Mouse (Mus musculus): ENCODE results near the gene Hlf. TPM values are rescaled to one million over a fixed set of nuclear protein-coding genes. Genes with fewer than 3 reads are reported as not detected.

Gene Hlf
- polyA plus RNA-seq, 1 experiment = 0.02 TPM

DNA sequence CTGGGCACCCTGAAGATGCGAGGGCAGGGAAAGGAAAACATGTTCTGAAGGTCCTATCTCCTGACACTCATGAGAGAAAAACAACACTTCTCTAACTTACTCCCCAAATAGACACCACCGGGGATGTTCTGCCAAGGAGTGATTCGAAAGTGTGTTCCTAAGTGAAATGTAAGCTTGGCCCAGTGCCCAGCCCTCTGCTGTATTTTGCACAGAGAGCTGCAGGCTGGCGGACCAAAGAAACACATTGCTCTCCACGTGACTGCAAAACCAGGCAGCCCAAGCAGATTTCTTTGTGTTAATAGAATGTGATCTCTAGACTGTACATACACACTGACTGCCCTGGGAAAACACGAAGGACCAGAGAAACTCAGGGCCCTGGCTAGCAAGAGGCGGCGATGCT is 21.1 kb downstream of the Hlf start:
- Histone ChIP-seq H3K79me2 (ENCODE audit: control insufficient read depth, insufficient read depth) (no peaks in the 10 kb centered on the region), H3K4me2 (ENCODE audit: low read depth) (no peak overlapping the region)
- TF ChIP-seq REST (IDR thresholded peaks at IDR 0.05; ENCODE audit: insufficient read depth, insufficient read length) (no peak), USF1 (IDR thresholded peaks at IDR 0.05; ENCODE audit: low read depth) (peak; percentile 25)

DNA sequence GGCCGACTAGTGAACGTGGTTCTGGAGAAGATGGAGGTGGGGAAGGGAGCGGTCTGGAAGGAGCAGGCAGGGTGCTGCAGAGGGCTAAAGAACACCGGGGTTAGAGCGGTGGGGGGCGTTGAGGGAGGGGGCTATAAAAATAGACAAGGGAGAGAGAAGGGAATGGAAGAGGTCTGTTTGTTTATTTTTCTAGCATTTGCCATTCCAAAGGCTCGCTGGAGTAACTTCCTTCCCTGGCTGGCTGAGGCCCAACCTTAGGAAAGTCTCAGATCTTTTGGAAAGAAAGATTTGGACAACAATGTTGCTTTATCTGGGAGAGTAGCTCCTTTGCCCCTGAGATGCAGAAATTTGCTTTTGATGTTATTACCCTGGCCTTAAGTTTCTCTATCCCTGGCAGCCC is 21.6 kb downstream of the Hlf start:
- no peak overlapping the region for H3ac ChIP-seq (ENCODE audit: control insufficient read depth, insufficient read length)

More for the DNA sequence above, 21.1 kb downstream of the Hlf start:
- Histone ChIP-seq H3K27me3 (ENCODE audit: control insufficient read depth, insufficient read depth, insufficient read length) (peaks cover 57% of the 10 kb centered on the region), H3K4me3 (no peak overlapping the region), H3ac (ENCODE audit: control insufficient read depth, insufficient read length) (no peak overlapping the region), H3K36me3 (ENCODE audit: control insufficient read depth, insufficient read depth) (no peaks in the 10 kb centered on the region)

DNA sequence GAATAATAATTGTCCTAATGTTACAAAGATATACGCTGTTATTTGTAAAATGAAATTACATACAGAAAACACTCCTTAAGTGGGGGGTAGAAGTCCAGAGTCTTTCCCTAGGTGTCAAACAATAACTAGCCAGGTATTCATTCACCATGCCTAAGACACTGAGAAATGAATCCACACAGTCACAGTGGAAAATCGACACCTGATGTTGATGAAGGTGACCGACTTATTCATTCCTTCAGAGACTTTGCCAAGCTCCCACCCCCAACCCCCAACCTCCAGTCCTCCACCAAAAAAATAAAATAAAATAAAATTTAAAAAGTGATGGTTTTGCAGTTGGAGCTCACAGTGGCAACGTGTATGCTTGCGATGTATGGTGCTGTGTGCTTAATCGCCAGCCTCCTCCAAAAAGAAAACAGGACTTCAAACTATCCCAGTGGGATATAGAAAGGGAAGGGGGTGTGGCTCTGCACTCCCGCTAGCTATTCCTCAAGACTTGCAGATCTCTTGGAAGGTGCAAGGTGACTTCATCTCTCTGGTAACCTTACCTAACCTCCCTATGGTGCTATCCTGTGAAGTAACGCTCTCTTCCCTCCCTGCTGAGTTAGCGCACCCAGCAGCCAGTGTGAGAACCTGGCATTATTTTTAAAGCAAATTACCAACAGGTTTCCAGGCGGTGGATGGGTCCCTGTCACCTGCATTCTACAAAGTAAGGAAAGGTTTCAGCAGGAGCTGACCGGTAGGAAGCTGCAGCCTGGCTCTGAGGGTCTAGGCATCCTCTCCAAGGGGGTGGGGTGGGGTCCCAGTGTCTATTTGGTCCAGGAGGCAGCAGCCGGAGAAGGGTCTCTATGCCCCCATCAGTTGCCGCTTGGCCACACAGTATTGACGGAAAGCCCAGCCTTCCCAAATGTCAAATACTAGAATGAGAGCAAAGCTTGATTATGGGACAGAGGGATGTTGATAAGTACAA is 22.5 kb downstream of the Hlf start:
- no peaks in the 10 kb centered on the region for H3K36me3 ChIP-seq (ENCODE audit: control insufficient read depth, insufficient read depth)
- H3K4me2 ChIP-seq (ENCODE audit: low read depth) = no peak overlapping the region
- no peaks in the 10 kb centered on the region for H3K79me2 ChIP-seq (ENCODE audit: control insufficient read depth, insufficient read depth)
- H3K27me3 ChIP-seq (ENCODE audit: control insufficient read depth, insufficient read depth, insufficient read length) = peaks cover 56% of the 10 kb centered on the region
- H3ac ChIP-seq (ENCODE audit: control insufficient read depth, insufficient read length) = no peak overlapping the region
- TF ChIP-seq MYOG (IDR thresholded peaks at IDR 0.05; ENCODE audit: control insufficient read depth in 1 of 3, insufficient read depth in 1 of 3, insufficient read length in 2 of 3, low read depth in 2 of 3) = no peak
- TF ChIP-seq POLR2AphosphoS2 (IDR thresholded peaks at IDR 0.05; ENCODE audit: insufficient read length, low read depth) = no peak
- TF ChIP-seq USF1 (IDR thresholded peaks at IDR 0.05; ENCODE audit: low read depth) = no peak
- no peak for TF ChIP-seq MYOD1 (IDR thresholded peaks at IDR 0.05; ENCODE audit: control insufficient read depth in 1 of 3, insufficient read length in 2 of 3, low read depth in 2 of 3)
- TF ChIP-seq E2F4 (IDR thresholded peaks at IDR 0.05; ENCODE audit: insufficient read depth) = no peak
- no peak for TF ChIP-seq SRF (IDR thresholded peaks at IDR 0.05; ENCODE audit: control insufficient read depth, insufficient read length, low read depth)
- TF ChIP-seq MAX (IDR thresholded peaks at IDR 0.05; ENCODE audit: low read depth) = no peak
- no peak for TF ChIP-seq CEBPB (IDR thresholded peaks at IDR 0.05; ENCODE audit: insufficient read depth, poor library complexity, severe bottlenecking)
- TF ChIP-seq TCF12 (IDR thresholded peaks at IDR 0.05; ENCODE audit: insufficient read depth, poor library complexity, severe bottlenecking) = no peak
- no peak for TF ChIP-seq TCF3 (IDR thresholded peaks at IDR 0.05; ENCODE audit: insufficient read length, low read depth)
- TF ChIP-seq REST (IDR thresholded peaks at IDR 0.05; ENCODE audit: insufficient read depth, insufficient read length) = no peak
- no peak for TF ChIP-seq POLR2A (IDR thresholded peaks at IDR 0.05; ENCODE audit: insufficient read length, low read depth)
- no peak overlapping the region for H3K4me3 ChIP-seq

More for the DNA sequence above, 21.6 kb downstream of the Hlf start:
- TF ChIP-seq MAX (IDR thresholded peaks at IDR 0.05; ENCODE audit: low read depth) (no peak), CEBPB (IDR thresholded peaks at IDR 0.05; ENCODE audit: insufficient read depth, poor library complexity, severe bottlenecking) (no peak), POLR2AphosphoS2 (IDR thresholded peaks at IDR 0.05; ENCODE audit: insufficient read length, low read depth) (no peak), USF1 (IDR thresholded peaks at IDR 0.05; ENCODE audit: low read depth) (no peak)
- peaks cover 56% of the 10 kb centered on the region for H3K27me3 ChIP-seq (ENCODE audit: control insufficient read depth, insufficient read depth, insufficient read length)
- no peak overlapping the region for H3K4me2 ChIP-seq (ENCODE audit: low read depth)
- H3K36me3 ChIP-seq (ENCODE audit: control insufficient read depth, insufficient read depth) = no peaks in the 10 kb centered on the region
- no peaks in the 10 kb centered on the region for H3K79me2 ChIP-seq (ENCODE audit: control insufficient read depth, insufficient read depth)
- H3K4me3 ChIP-seq = no peak overlapping the region

DNA sequence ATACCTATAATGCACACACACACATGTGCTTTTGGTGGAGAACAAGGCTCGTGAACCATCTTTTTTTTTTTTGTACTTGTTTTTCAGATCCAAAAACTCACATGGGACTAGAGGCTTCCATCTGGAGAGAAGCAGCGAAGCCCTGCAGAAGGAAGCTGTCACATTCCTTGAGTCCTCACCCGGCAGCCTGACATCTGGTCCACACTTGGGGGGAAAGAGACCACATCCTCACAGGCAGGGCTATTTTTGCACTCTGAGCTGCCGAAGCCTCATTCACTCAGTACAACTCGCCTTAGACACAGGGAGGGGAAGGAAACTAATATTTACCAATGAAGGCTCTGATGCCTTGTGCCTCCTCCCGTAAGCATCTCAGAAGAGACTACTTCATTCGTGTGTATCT is 25.8 kb downstream of the Hlf start:
- H3K4me3 ChIP-seq = no peak overlapping the region
- no peak overlapping the region for H3K4me2 ChIP-seq (ENCODE audit: low read depth)
- no peak overlapping the region for H3ac ChIP-seq (ENCODE audit: control insufficient read depth, insufficient read length)
- H3K36me3 ChIP-seq (ENCODE audit: control insufficient read depth, insufficient read depth) = no peaks in the 10 kb centered on the region
- TF ChIP-seq MYOG (IDR thresholded peaks at IDR 0.05; ENCODE audit: control insufficient read depth in 1 of 3, insufficient read depth in 1 of 3, insufficient read length in 2 of 3, low read depth in 2 of 3) = no peak
- TF ChIP-seq MYOD1 (IDR thresholded peaks at IDR 0.05; ENCODE audit: control insufficient read depth in 1 of 3, insufficient read length in 2 of 3, low read depth in 2 of 3) = no peak
- TF ChIP-seq CEBPB (IDR thresholded peaks at IDR 0.05; ENCODE audit: insufficient read depth, poor library complexity, severe bottlenecking) = no peak
- no peak for TF ChIP-seq TCF3 (IDR thresholded peaks at IDR 0.05; ENCODE audit: insufficient read length, low read depth)
- TF ChIP-seq POLR2A (IDR thresholded peaks at IDR 0.05; ENCODE audit: insufficient read length, low read depth) = no peak
- no peak for TF ChIP-seq E2F4 (IDR thresholded peaks at IDR 0.05; ENCODE audit: insufficient read depth)
- TF ChIP-seq POLR2AphosphoS2 (IDR thresholded peaks at IDR 0.05; ENCODE audit: insufficient read length, low read depth) = no peak
- TF ChIP-seq SRF (IDR thresholded peaks at IDR 0.05; ENCODE audit: control insufficient read depth, insufficient read length, low read depth) = no peak
- TF ChIP-seq REST (IDR thresholded peaks at IDR 0.05; ENCODE audit: insufficient read depth, insufficient read length) = no peak
- no peaks in the 10 kb centered on the region for H3K79me2 ChIP-seq (ENCODE audit: control insufficient read depth, insufficient read depth)
- H3K27me3 ChIP-seq (ENCODE audit: control insufficient read depth, insufficient read depth, insufficient read length) = peaks cover 64% of the 10 kb centered on the region

DNA sequence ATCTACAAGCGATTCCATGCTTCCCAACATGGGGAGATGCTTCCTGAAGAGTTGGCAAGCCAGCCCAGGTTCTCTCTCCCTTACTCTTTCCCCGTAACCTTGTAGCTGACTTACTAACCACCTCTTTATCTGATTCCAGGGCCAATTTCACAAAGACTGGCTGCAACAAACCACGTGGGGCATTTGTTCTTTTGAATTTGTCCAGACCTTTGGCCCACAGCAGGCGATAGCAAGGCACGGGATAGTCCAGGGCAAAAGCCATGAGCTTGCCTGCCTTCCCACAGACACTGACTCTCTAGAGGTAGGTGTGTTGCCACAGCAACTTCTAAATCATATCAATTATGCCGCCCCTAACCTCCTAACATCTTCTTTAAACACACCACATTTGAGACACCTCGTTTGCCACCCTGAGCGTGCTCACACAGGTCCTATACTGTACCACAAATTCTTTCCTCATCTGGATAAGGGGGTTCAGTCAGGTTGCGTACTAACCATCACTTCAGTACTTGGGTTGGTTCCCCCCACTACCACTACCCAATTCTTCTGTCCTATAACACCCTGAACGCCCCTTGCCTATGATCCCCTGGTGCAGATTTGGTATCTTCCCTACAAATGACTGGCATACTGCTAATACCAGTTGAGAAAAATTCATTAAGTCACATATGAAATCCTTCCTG is 26.7 kb downstream of the Hlf start:
- H3K4me2 ChIP-seq (ENCODE audit: low read depth) = no peak overlapping the region
- no peaks in the 10 kb centered on the region for H3K36me3 ChIP-seq (ENCODE audit: control insufficient read depth, insufficient read depth)
- no peaks in the 10 kb centered on the region for H3K79me2 ChIP-seq (ENCODE audit: control insufficient read depth, insufficient read depth)
- H3K4me3 ChIP-seq = no peak overlapping the region
- no peak overlapping the region for H3ac ChIP-seq (ENCODE audit: control insufficient read depth, insufficient read length)
- no peak for TF ChIP-seq POLR2A (IDR thresholded peaks at IDR 0.05; ENCODE audit: insufficient read length, low read depth)
- peaks cover 63% of the 10 kb centered on the region for H3K27me3 ChIP-seq (ENCODE audit: control insufficient read depth, insufficient read depth, insufficient read length)

All from myocyte (in vitro differentiated cells).